Mouse (Mus musculus) lung, postnatal 10 days (tissue): ENCODE measurements around the gene Pdhx.

Experiments
- DNase-seq: peaks from one replicate; pipeline ENCODE4 v3.0.0; 2021

Pdhx gene

DNA sequence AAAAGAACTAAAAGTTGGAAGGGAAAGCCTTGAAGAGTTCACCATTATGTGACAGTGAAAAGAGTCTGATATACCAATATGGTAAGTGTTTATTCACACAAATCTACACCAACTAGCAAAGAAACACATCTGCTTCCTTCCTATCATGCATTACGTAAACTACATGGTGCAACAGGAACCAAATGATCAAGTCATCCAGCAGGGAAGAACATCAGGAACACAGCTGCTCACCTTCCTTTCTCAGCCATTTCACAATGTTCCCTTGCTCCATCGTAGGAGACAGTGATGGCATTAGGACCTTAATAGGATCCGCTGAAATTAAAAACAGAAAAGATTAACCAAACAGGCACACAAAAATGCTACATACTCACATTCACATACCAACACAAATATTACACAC, 15.0 kb downstream of the Pdhx start:
- DNase-seq: peak; percentile 34

DNA sequence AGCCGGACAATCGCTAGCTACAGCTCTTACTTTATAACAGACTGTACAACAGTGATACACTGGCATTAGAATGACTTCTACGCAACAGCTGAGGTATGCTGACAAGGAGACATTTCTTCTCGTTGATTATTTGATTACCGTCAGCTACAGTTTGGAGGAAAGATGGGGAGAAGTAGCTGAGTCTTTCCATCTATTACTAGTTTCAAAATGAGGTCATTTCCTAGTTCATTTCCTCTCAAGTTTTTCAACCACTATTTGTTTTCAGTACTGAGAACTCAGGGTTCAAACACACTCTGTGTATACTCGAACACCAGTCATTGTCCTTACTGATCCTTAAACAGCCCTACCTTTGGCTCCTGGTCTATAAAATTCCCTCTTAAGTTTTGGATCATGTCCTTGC, 17.5 kb downstream of the Pdhx start:
- DNase-seq: no peak

DNA sequence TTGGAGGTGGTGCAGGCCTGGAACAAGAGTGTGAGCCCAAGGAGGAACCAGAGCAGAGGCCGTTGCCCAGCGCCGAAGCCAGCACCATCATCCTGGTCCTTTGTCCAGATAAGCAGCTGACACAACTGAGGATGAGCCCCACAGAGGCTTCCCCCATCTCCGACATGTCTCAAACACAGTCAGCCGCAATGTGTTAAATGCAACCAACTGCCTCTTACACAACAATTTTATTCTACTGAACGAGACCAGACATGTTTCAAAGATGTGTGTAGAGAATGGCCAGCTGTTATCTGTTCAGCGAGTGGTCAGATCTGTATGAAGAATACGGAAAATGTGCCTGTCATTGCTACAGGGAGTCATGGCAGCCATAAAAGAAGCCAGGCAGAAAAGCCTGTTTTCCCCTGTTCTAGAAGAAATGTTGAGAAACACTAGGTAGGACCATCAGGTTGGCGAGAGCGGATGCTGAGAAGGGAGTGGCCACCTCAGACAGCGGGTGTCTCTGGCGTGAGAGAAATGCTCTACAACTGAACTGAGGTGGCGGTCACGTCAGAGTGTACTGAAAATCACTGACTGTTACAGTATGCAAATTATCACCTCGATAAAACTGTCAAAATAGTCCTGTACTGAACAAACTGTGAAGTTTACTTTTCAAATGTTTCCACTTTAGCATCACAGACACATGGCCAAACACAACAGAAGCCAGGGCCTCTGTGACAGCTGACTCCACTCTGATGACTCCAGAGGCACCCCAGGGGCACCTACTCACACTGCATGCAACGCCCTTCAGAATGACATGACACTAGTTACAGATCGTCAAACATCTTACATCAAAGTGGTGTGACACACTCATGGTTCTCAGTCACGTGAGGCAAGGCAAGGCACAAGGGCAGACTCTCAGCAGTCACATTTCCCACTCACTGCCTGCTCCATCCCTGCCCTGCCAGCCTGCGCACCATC, 21.1 kb downstream of the Pdhx start:
- peak; percentile 16 for DNase-seq

DNA sequence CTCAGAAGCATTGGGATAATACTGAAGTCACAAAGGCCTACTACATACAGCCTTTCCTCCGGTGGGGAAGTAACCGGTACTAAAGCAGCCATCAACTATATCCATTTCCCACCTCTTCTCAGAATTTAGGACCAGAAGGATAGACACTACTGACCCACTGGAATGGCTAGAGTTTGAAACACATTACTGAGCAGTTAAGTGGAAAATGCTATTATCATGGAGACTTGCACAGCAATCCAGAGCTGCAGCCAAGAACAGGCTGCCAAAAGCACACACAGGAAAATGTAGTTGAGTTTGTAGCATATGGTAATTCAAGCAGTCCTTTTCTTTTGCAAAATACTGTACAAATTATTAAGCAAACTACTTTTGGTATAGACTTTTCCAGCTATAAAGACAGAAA, 28.0 kb downstream of the Pdhx start:
- no peak for DNase-seq

DNA sequence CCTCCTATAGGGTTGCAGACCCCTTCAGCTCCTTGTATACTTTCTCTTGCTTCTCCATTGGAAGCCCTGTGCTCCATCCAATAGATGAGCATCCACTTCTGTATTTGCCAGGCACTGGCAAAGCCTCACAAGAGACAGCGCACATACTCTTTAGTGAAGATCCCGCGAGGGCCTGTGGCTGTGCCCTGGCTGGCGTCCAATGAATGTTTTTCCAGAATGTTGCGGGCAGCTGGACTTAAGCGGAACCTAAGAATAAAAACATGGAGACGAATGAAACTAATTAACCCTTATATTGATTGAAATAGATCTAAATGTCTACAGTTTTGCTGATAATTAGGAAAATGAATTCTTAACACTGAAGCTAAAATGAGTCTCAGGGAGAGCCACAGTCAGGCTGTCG, 32.4 kb downstream of the Pdhx start:
- DNase-seq: peak; percentile 67

DNA sequence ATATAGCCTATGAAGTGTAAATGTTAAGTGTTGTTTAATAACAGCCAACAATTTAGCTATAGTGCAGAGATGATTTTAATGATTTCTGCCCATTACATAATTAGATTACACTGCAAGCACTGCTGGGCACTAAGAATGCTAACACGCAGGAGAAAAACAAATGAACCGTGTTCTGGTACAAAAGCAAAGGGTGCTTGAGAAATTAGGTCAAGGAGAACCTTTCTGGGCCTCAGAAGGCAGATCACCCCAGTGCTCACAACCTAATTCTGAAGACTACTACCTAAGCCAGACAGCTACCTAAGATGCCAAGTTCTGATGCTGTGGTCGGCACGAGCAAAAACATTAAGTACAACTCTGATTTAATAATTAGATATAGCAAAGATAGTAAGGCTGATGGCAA, 35.5 kb downstream of the Pdhx start:
- DNase-seq: no peak

DNA sequence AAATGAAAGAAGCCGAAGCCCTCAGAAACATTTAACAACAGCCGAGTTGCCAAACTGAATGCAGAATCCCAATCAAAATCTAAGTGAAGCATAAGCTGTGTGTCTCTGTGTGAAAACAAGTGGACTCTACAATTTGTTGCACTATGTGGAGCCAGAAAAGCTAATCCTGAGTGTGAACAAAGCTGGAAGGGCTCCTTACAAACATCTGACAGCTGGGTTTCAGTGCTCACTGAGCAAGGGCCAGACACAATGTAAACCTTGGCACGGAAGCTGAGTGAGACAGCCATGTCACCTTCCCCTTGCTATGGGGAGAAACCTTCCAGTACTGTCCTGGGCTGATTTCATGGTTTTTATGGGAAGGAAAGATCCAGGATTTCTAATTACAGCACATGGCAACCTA, 50.6 kb downstream of the Pdhx start:
- no peak for DNase-seq

DNA sequence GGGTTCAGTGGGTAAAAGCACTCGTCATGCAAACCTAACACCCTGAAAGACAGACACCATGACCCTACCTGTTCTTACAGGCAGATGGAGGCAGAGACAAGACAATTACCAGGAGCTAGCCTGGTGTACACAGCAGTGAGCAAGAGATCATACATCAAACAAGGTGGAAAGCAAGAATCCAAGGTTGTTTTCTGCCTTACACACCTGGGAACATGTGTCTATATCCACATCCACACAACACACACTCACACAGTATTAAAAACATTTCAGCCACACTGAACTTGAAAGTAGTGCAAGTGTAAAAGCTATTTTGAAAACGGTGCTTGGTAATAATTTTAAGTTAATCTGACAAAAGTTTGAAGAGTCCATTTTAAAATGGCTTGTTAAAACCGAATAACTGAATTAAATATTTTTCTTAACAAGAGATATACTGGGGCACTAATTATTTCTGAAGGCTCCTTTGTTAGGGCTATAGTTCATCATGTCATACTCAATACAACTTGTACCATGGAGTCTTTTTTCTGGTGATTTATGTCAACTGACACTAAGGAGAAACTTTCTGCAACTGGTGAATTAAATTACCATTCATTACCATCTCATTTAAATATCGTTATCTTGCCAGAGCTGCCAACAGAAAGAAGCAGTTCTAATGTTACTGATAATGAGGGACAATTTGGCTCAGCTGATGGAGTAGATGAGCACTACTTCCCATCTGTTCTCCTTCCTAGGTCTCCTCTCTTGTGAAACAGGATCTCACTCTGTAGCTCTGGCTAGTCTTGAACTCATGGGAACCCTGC, 52.9 kb downstream of the Pdhx start:
- DNase-seq: no peak

DNA sequence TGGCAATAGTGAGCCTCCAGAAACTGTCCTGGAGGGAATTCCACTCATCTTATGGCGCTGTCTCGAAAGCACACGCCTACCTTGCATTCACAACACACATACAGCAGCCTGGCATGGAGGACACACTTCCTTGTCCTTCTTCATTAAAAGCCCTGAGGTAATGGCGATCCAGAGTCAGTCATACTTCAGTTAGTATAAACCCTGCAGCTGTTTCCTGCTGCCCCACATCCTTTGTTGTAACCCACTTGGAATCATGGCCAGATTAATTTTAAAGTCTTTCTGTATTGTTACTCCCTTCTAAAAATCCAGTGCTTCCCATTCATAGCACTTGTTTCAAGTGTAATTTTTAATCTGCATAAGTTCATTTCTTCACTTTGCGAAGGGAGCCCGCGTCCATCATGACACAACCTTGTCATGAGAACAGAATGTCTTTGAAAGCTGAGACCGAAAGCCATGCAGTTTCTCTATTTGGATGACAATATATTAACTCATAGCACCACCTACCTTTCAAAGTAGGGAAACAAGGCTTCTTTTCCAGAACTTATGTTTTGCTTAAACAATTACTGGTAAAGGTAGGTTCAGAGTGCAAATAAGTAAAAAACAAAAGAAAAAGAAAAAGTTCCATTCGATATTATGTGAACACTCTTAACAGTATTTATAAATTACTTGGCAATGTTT, 54.4 kb downstream of the Pdhx start:
- DNase-seq: peak; percentile 49

DNA sequence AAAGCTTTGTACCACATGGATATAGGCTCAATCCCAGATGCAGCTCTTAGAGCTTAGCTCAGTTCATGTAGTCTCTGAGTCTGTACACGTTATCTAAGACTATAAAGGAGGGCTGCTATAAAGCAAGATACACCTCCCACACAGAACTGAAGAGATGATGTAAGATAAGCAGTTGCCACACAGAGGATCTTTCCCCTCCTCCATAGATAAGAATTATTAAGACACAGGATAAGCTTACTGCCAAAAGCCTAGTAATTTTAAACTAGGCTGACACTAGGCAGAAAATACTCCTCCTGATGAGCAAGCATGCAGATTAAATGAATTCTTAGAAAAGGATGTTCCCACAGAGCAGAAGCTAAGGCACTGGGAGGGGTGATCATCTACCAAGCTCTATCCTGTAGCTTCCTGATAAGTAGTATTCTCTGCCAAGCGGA, 55.9 kb downstream of the Pdhx start:
- DNase-seq: no peak

DNA sequence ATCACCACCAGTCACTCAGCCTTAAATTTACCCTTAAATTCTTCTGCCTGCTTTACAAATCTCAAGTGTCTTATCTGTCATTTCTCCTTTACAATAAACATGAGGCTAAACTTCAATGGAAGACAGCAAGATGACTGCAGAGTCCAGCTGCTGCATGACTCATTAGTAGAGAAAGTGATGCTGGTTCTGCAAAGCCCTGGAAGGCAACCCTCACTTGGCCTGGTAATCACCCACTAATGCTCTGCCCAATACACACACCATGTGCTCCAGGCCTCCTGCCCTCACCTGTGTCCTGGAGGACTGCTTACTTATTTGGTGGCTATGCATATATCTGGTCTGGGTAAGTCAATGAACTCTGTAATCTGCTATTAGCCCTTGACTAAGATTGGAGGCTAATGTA, 57.2 kb downstream of the Pdhx start:
- no peak for DNase-seq

DNA sequence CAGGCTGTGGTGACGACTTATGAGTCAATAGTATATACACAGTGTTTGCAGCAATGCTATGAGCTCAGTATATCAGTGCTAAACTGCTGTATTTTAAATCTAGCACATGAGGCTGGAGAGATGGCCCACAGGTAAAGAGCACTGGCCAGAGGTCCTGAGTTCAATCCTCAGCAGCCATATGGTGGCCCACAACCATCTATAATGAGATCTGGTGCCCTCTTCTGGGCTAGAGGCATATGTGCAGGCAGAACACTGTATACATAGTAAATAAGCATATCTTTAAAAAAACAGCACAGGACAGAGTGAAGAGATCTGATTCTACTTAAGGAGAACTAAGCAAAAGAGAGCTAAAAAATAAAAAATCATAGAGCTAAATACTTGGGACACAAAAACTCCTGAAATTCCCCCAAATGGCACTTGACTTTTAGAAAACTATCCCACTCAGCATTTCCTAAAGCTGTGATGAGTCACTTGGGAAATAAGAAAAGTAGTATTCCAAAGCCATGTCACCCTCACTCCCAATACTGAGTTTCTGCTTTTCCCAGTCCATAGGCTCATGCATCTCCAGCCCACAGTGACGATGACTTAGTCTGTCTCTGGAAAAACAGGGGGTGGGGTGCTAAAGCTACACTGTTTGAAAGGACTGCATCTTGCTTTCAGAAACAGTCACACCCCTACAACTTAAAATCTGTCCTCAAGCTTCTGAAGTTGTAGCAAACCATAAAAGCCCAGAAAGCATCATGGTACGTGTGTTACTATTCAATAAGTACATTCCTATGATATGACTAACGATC, 60.3 kb downstream of the Pdhx start:
- DNase-seq: no peak

DNA sequence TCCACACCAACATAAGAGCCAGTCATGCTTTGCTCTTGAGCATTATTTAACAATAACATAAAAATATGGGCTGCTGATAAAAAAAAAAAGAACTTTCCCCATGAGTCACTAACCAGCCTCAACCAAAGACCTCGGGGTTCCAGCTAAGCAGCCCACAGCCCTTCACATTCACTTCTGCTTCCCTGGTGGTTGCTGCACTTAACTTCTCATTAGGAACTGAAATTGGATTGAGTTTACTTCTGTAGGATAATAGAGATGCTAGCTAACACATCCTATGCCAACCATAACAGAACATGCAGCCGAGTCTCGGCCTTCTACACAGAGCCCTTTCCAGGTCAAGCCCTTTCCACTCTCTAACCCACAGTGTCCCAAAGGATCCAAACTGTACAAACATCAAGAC, 65.1 kb downstream of the Pdhx start:
- DNase-seq: no peak

DNA sequence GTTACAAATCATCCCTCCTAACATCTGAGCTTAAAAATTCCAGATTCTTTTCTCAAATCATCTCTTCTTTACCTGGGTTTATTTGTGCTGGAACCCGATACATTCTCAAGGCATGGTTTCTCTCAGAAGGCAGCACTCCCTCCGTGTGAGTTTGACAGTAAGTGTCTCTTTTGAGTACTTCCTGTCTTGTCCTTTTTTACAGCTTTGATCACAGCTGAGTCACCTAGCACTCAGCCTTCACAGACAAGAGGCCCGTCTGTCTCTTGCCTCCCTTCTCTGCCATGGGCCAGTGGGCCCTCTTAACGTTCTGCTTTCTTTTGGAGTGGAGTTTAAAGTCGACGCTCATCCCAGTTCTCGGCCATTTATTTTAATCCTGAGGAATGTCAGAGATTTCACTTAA, 68.7 kb downstream of the Pdhx start:
- DNase-seq: no peak

DNA sequence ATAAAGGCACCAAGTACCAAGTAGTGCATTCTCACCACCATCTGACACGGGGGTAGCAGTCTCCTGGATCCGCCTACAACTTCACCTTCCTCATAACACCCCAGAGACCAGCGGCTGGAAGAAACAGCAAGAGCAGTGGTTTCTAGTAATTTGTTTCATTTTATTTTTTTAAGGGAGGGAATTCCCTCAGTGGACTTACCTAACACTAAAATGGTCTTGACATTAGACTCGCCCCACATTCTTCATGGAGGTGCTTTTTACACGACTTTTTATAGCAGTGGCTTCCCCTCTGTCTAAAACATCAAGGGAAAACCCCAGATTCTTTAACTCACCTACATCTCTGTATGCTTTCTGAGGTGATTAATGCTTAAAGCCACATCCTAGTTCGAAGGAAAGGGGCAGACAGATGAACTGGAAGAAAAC, 74.1 kb downstream of the Pdhx start:
- DNase-seq: no peak

DNA sequence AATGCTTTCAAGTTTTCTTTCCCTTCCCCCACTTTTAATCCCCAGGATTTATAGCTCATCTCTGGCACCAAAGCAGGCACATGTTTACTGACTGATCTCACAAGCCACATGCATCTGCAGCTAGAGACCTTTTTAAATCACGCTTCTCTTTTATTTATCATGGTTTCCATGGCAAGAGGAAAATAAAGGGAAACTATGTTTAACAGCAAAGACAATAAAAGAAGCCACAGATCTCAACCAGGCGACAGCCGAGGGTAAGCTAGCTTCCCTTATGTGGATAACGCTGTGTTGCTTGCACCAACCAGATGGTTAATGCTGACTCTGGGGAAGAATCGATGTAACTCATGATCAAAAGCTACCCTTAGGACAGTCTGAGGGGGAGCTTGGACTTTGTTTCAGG, 75.0 kb downstream of the Pdhx start:
- DNase-seq: no peak

DNA sequence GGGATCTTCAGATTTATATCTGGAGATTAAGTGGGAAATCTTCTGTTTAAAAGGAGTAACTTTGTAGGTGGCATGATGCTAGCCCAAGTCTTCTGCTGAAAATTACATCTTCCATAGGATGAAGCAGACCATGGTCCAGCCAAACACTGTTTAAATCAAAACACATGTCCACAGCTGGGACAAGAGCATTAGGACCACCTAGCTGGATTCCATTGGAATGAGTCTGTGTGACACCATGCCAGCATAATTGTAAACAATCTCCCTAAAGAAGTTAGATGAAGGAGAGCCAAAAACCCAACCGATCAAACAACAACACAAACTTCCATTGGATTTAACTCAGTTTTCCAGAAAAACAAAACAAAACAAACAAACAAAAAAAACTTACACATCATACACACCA, 75.4 kb downstream of the Pdhx start:
- no peak for DNase-seq

DNA sequence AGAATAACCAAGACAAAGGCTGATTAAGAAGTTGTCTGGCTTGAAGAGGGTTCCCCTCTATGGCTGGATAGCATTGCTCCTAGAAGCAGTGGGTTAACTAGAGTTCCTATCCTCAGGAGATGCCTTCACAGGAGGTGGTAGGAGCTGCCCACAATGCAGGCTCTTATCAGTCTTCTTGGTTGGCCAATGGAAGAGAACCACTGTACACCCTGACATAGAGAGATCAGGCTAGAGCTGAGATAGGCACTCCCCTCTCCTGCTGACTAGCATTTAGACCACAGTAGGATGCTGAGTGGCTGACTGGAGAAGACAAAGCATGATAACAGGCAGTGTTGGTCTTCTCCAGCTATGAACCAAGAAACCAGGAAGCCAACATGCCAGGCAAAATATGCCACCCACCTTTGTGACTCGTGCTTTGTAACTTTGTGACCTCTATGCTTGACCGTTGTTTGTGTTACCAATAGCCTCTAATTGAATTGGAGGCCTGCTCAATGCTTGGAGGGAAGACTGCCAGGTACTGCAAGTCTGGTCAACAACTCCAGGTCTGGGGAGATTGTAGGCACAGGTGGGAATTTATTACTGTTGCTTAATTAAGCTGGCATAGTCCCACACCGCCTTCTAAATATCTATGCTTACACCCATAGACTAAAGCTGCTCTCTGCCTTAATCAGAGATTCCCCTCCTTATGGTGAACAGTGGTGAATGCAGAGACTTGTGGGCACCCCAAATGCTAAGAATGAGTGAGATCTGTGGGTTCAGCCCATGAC, 79.3 kb downstream of the Pdhx start:
- no peak for DNase-seq

DNA sequence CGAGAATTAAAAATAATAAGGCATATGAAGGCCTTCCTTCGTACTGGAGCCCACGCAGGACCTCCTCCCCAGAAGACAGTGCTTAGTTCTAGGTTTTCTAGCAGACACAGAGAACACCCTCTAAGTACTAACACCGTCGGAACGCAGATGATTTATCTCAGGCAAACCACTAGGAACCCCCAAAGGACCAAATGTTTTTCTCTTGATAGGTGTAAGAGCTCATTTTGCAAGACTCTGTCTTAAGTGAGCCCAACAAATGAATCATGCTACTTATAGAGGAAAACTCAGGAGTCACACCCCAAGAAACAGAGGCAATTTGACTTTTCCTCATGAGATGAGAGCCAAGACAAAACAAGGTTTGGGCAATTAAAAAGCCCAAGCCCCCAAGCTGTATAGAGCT, 80.9 kb downstream of the Pdhx start:
- no peak for DNase-seq

DNA sequence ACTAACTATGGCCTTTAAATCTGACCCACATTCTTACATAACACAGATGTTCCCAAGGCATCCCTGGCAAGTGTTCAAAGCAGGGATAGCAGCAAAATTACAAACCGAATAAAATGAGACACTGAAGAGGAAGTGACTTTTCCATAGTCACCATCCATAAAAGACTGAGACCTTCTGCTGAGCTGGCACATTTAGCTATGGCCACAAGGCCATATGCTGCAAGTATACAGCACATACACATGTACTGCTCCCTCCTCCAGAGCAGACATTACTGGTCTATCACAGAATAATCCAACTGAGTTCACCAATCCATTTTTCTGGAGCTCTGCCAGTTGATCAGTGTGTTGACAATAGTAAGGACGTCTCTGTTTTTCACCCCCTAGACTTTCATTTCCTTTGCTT, 83.0 kb downstream of the Pdhx start:
- DNase-seq: peak; percentile 32

DNA sequence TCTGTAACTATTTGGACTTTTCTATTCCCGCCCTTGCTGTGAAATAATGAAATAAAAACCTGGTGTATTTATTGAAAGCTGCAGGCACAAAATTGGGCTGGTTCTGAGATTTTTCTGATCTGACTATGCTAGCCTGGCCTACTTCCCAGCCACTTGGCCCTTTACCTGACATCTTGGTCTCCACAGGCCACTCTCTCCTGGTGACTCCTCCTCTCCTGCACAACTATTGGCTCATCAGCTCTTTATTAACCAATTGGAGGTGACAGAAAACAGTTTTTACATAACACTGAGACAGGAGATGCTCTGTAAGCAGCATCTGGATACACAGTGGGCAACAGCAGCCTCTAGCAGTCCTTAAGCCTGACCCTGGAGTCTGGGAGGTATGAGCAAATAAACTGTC, 83.9 kb downstream of the Pdhx start:
- DNase-seq: no peak

DNA sequence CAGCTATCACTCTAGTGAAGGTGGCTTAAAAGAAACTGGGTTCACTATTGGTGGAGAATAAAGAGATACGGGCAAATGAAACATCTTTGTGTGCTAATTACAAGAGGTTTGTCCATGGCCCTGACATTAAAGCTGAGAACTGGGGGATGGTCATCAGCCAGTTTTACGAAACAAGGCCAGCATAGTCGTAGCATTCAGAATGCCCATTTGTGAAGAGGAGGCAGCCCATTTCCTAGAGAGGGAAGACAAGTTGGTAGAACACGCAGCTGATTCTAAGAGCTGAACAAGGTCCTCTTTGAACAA, 85.7 kb downstream of the Pdhx start:
- DNase-seq: no peak
